In the genomic region with DNA sequence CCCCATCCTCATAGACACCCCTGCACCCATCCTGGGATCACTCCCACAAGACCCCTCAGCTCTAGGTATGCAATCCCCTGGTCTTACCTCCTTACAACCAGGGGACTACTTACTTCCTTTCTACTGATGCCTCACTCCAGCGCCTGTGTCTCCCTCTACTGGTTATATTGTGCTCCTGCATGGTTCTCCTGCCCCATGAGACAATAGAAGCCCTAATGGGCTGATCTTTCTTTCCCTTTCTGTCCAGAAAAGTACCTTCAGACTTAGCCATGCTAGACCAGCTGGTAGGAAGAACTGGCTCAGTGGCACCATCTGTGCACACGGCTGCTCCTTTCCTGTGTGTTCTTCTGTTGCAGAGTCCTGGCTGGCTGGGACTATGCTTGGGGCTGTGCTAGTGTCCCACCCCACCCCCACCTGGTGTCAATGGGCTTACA, we compare ENCODE assay signal across 7 mouse cellular contexts. TPM values are rescaled to one million over a fixed set of nuclear protein-coding genes. Genes with fewer than 3 reads are reported as not detected.
A peak's percentile ranks its signal among the peaks of the same experiment; 100 is the strongest.
DNase-seq lines count a peak whose midpoint lies in the region; ATAC-seq and TF ChIP-seq lines count a peak whose summit lies in the region.

No protein-coding gene starts in this region.

- H3K27ac ChIP-seq in limb, embryonic 11.5 days (replicated peaks; ENCODE audit: low read depth, low read length) = no peak overlapping the region
- no peak overlapping the region for H3K27ac ChIP-seq in limb, embryonic 10.5 days
- H3K27ac ChIP-seq in kidney, adult 2 months (ENCODE audit: insufficient read depth, low read depth, low read length) = no peak overlapping the region

- H3K9ac ChIP-seq in limb, embryonic 11.5 days (ENCODE audit: low read length) = no peak overlapping the region

- no peaks in the 10 kb centered on the region for H3K9me3 ChIP-seq in limb, embryonic 11.5 days (ENCODE audit: control insufficient read depth, low read length)
- H3K9me3 ChIP-seq in limb, embryonic 10.5 days (replicated peaks) = no peaks in the 10 kb centered on the region

- H3K4me3 ChIP-seq in limb, embryonic 11.5 days (ENCODE audit: low read depth, low read length) = no peak overlapping the region
- no peak overlapping the region for H3K4me3 ChIP-seq in limb, embryonic 10.5 days
- no peak overlapping the region for H3K4me3 ChIP-seq in kidney, adult 2 months (ENCODE audit: insufficient read depth, low read depth, low read length)

- TF ChIP-seq CTCF in kidney, adult 2 months (conservative IDR thresholded peaks at IDR 0.05; ENCODE audit: insufficient read depth, insufficient read length, low read depth, low read length) = peak; percentile 66

- H3K4me1 ChIP-seq in limb, embryonic 11.5 days (ENCODE audit: control insufficient read depth, insufficient read depth, low read length) = peaks cover 5% of the 10 kb centered on the region; the same call in 1 of the 2 replicates
- H3K4me1 ChIP-seq in limb, embryonic 10.5 days = peaks cover 10% of the 10 kb centered on the region; the same call in 1 of the 2 replicates
- H3K4me1 ChIP-seq in kidney, adult 2 months (ENCODE audit: control insufficient read depth, insufficient read depth, low read length) = no peaks in the 10 kb centered on the region

- ATAC-seq in limb, embryonic 11.5 days (ENCODE audit: insufficient number of reproducible peaks, low FRiP score, low TSS enrichment, low read depth) = no peak
- ATAC-seq in common myeloid progenitor, adult 5-6 weeks (replicated peaks; ENCODE audit: low read depth, poor library complexity, severe bottlenecking) = peak; percentile 95

- no peaks in the 10 kb centered on the region for H3K36me3 ChIP-seq in limb, embryonic 11.5 days (ENCODE audit: control insufficient read depth, insufficient read depth, low read length)
- H3K36me3 ChIP-seq in limb, embryonic 10.5 days = 0 out of 2 replicates have a peak, but pooled peaks cover 4% of the 10 kb centered on the region
- H3K36me3 ChIP-seq in kidney, adult 2 months (ENCODE audit: control insufficient read depth, insufficient read depth, low read length) = no peaks in the 10 kb centered on the region

- DNase-seq in limb, embryonic 11.5 days (ENCODE audit: low spot score) = peak; percentile 55
- no peak for DNase-seq in limb, embryonic 10.5 days (ENCODE audit: low spot score)
- DNase-seq in MN1 (ENCODE audit: low spot score) = peak; percentile 64
- DNase-seq in kidney, adult 2 months = no peak
- DNase-seq in lung, postnatal 14 days = peak; percentile 42
- peak; percentile 83 for DNase-seq in thymus, postnatal 0 days (ENCODE audit: low spot score)

- H3K4me2 ChIP-seq in limb, embryonic 11.5 days (ENCODE audit: low read depth, severe bottlenecking) = no peak overlapping the region

- 20% methylated on average over 2 of the region's 2 CpGs for WGBS in limb, embryonic 11.5 days
- 29% methylated on average over 2 of the region's 2 CpGs for WGBS in limb, embryonic 10.5 days
- WGBS in kidney, adult 2 months = 13% methylated on average over 2 of the region's 2 CpGs

- H3K27me3 ChIP-seq in limb, embryonic 11.5 days (ENCODE audit: control insufficient read depth, insufficient read depth, low read length) = no peaks in the 10 kb centered on the region
- H3K27me3 ChIP-seq in limb, embryonic 10.5 days (ENCODE audit: low read depth, poor library complexity, severe bottlenecking) = no peaks in the 10 kb centered on the region
- no peaks in the 10 kb centered on the region for H3K27me3 ChIP-seq in kidney, adult 2 months (replicated peaks; ENCODE audit: control insufficient read depth, insufficient read depth, low read length)

- TF ChIP-seq POLR2A in kidney, adult 2 months (IDR thresholded peaks at IDR 0.05; ENCODE audit: low read depth, low read length) = no peak

RNA-seq across cellular contexts. Expression of gene Fam83d, which starts 22.8 kb away (rescaled TPM):
- 51.1 and 54.0 TPM in 2 replicates for polyA plus RNA-seq in limb, embryonic 11.5 days (2014; fragmentation: Nextera tagmentation; extraction: Ambion mirVana)
- polyA plus RNA-seq in limb, embryonic 10.5 days (2016; fragmentation: Nextera tagmentation; extraction: Ambion mirVana) = 47.7 and 53.3 TPM in 2 replicates
- 3.0 and 6.7 TPM in 2 replicates for total RNA-seq in common myeloid progenitor, adult 5-6 weeks (2017)
- 0.50 and 0.69 TPM in 2 replicates for polyA plus RNA-seq in kidney, adult 2 months (2012; rRNA removed)
- 18.7 and 19.8 TPM in 2 replicates for polyA plus RNA-seq in thymus, postnatal 0 days (2015; fragmentation: Nextera tagmentation; extraction: Ambion mirVana)

RNA-seq across cellular contexts. Expression of gene Dhx35, which starts 49.5 kb away (rescaled TPM):
- polyA plus RNA-seq in limb, embryonic 11.5 days (2014; fragmentation: Nextera tagmentation; extraction: Ambion mirVana) = 16.3 and 18.3 TPM in 2 replicates
- polyA plus RNA-seq in limb, embryonic 10.5 days (2016; fragmentation: Nextera tagmentation; extraction: Ambion mirVana) = 19.7 and 22.0 TPM in 2 replicates
- 16.7 and 17.6 TPM in 2 replicates for total RNA-seq in common myeloid progenitor, adult 5-6 weeks (2017)
- polyA plus RNA-seq in kidney, adult 2 months (2012; rRNA removed) = 13.3 and 17.9 TPM in 2 replicates
- 9.3 and 11.1 TPM in 2 replicates for polyA plus RNA-seq in thymus, postnatal 0 days (2015; fragmentation: Nextera tagmentation; extraction: Ambion mirVana)

Comparison
In these comparisons a context has a peak if more than half of its experiments do, and no peak if none do; other contexts are left out.
1. DNase-seq: peak in limb, embryonic 11.5 days (single experiment), MN1 (single experiment), lung, postnatal 14 days (single experiment) and thymus, postnatal 0 days (single experiment); none in limb, embryonic 10.5 days (single experiment) and kidney, adult 2 months (single experiment).
2. RNA of gene Fam83d, which starts 22.8 kb away (polyA plus RNA-seq): 47.7 to 53.3 TPM in limb, embryonic 10.5 days, 51.1 to 54.0 TPM in limb, embryonic 11.5 days and 18.7 to 19.8 TPM in thymus, postnatal 0 days; 0.50 to 0.69 TPM in kidney, adult 2 months; every median in the first group is over 10 times any median in the second.